Mouse (Mus musculus) urinary bladder, adult 18-20 months (tissue): ENCODE results near the gene Ankrd33b.
A peak's percentile ranks its signal among the peaks of the same experiment; 100 is the strongest.

ENCODE experiments used
- DNase-seq, 2 experiments: peaks; one replicate each; pipeline ENCODE4 v3.0.0; 2022; ENCODE audit warnings: low spot score in 2 of 2, mixed read lengths in 2 of 2

Ankrd33b gene

DNA sequence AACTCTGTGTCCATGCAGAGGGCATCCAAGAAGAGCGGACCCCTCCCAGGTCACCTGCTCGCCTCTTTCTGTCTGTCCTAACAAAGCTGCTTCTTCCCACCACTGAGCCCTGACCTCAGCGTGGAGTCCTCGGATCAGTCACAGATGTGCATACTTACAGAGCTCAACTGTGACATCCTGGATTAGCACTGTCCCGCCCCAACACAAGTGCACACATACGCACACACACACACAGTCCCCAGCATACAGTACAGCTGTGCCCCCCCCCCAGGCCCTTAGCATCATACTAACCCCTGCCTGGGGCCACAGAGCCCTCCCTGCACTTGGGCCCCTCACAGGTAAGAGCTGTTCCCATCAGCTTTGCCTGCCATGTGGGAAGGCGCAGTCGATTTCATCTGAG is 102.1 kb downstream of the Ankrd33b start:
- DNase-seq = no peak

DNA sequence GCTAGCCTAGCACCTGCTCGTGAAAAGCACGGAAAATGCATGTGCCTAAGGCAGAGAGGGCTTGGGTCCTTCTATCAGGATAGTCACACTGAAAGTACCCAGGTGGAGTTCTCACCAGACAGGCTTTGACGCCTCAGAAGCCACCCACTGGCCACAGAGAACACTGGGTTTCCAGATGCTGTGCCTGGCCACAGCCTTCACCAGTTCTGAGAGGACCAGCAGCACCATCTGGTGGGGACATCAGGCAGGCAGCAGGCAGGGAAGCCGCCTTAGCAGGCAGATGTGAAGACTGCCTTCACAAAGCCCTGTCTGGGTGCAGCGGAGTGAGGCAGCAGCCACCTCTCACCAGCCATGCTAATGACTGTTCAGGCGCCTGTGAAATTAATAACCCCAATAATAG is 102.7 kb downstream of the Ankrd33b start:
- DNase-seq = peak; percentile 56 to 62

DNA sequence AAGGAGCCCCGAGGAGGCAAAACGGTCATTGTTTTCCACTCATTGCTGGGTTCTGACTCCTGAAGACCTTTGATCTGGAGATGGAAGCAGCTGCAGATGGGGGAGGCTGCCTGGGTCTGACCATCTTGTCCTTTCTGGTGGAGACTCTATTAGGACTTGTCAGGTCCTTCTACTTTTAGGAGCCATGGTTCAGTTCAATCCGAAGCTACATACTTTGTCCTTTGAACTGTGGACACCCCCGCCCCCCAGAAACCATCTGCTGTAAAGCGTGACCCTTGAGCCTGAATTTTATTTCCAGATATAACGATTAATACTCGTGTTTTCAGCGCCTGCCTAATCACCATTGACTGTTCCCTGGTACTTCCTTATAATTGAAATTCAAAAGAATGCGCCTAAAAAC is 105.2 kb downstream of the Ankrd33b start:
- DNase-seq = no peak

DNA sequence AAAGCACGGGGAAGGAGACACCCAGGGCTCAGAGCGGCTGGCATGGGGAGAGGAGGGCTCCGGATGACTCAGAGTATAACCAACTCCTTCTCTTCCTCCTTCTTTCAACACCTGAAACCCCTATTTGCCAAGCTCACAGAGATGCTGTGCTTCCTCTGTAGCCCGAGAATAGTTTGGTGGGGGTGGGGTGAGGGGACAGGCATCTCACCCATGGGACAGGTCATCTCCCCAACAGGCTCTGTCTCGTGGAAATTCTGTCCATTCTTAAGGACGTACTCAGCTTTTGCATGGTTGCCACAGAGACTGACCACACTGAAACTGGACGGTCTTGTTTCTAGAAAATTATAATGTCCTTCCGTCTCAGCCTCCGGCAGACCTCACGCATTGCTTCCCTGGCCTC is 106.4 kb downstream of the Ankrd33b start:
- no peak for DNase-seq

DNA sequence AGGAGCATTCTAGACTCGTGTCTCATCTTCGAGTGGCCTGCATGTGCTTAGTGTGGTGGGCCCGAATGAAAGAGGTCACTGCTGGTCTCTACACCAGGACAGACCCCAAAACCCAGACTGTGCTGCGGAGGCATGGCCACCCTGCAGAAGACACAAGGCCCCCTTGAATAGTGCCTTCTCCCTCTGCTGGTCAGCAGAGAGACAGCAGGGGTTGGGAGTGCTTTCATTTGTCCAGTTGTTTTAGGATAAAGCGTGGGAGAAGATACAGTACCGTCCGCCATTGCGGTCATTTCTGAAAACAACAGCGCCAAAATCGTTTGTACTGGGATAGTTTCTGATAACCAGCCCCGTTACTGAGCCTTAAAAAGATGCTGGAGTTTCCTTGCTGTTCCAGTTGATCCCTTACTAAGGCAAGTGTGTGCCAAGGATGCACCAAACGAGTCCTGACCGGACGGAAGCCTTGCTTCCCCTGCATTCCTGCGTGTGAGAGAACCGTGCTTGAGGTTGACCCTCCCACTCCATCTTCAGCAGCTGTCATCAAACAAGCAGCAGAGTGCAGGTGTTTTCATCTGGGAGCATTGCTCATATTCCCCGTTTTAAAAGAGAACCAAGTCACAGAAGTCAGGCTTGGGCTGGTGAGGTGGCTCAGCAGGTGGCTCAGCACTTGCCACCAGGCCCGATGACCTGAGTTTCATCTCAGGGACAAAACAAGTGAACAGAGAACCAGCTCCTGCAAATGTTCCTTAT is 108.7 kb downstream of the Ankrd33b start:
- DNase-seq = no peak

DNA sequence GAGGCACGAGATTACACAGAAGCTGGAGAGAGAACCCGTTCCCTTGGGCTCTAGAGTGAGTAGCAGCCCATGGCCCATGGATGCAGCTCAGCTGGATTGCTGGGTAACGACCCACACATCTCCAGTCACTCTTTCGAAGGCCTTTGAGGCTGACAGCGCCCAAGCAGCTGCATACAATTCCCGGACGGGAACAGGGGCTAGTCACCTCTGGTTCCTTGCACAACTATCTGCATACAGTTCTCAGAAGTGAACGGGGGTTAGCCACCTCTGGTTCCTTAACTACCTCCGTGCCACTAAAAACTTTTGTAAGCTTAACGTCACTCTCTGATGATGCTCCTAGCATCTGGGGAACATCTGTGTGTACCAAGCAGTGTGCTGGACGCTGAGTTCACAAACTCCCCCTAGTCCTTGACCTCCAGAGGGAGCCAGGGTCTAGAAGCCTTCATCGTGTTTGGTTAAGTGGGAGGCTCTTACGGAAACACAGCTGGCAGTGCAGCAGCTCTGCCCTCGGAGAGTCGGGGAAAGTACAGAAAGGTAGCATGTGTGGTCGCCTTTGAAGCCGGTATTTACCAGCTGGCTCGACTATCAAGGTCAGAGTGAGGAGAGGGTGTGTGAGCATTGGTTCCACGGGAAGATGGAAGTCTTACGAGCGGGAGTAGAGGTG is 109.4 kb downstream of the Ankrd33b start:
- no peak for DNase-seq

DNA sequence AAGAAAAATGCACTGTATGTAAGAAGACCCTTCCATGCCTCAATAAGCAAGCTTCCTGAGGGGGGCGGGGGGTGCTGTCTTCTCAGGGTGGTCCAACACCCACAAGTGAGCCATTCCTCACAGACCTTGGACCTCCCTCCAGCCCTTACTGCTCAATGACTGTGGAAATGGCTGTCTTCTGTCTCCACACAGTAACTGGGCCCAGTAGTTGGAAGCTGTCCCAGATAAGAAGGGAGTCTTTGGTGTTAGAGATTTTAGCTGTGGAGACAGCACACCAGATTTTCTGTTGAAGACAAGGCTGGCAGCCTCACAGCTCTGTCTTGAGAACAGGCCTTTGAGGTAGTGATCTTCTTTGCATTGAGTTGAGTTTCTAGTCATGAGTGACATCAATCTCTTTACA is 110.2 kb downstream of the Ankrd33b start:
- no peak for DNase-seq

DNA sequence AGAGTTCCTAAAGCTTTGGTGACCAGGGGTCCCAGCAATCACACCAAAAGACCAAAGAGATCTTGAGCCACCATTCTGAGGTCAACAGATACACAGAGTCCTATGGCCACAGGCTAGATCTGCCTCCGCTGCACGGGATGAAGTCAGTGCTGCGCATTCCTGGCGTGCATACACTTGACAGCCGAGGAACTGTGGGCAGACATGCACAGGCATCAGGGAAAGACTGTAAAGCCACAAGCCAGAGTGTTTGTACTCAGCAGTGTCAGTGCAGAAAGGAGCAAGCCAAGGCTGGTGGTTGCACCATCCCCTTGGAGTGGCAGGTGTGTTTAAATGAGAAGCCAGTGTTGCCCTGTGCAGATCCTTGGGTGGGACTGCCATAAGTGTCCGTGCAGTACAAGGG is 111.8 kb downstream of the Ankrd33b start:
- DNase-seq = no peak

DNA sequence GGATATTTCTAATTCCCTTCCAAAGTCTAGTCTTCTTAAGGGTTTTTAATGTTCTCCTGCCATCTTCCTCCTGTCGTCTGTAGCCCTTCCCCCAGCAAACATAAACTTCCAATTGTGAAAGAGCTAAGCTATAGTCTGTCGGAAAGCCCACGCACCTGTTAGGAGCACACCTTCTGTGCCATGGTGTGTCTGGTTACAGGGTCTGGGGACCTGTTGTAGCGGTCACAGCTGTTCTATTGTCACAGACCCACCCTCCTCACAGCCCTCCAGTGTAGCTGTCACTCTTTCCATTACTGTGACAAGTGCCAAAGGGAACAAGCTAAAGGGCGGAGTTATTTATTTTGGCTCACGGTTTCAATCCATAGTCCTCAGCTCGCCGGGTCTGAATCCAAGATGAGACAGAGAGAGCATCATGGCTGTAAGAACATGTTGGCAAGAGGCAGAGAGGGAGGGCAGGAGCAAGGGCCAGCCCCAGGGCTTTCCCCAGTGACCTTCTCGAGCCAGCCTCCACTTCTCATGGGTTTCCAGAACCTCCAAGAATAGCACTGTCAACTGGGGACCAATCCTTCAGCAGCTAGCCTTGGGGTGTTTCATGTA is 112.5 kb downstream of the Ankrd33b start:
- DNase-seq = no peak

DNA sequence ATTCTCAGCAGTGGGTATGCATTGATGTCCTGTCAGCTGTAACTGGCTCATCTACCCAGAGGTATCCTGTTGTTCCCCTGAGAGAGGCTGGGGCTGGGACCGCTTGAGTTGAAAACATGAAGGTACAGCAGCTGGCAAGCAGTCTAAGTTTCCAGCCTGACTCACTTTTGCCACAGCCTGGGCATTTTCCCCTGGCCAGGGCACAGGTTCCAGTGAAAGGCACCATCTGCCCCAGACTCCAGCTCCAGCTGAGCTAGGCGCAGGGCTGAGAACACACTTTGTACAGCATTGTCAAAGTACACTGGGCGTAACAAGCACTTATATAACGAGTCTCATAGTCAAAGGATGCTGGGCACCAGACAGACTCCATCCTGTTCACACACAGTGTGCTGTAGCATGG is 113.6 kb downstream of the Ankrd33b start:
- DNase-seq = no peak

DNA sequence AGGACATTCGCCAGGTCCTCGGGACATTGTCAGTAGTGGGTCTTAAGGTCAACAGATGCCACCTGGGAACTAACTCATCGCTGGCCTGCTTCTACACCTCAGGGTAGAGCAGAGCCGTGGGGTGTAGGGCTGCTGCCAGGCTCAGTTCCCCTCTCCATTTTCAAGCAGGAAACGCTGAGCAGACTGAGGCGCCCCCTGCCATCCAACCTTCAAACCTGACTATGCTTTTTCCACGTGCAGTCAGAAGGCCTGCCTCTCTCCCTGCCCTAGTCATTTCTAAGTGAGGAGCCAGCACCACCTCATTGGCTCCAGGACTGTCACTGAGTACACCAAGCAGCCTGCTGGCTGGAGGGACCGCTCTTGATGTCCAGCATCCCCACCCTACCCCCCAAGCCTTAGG is 114.1 kb downstream of the Ankrd33b start:
- DNase-seq = no peak

DNA sequence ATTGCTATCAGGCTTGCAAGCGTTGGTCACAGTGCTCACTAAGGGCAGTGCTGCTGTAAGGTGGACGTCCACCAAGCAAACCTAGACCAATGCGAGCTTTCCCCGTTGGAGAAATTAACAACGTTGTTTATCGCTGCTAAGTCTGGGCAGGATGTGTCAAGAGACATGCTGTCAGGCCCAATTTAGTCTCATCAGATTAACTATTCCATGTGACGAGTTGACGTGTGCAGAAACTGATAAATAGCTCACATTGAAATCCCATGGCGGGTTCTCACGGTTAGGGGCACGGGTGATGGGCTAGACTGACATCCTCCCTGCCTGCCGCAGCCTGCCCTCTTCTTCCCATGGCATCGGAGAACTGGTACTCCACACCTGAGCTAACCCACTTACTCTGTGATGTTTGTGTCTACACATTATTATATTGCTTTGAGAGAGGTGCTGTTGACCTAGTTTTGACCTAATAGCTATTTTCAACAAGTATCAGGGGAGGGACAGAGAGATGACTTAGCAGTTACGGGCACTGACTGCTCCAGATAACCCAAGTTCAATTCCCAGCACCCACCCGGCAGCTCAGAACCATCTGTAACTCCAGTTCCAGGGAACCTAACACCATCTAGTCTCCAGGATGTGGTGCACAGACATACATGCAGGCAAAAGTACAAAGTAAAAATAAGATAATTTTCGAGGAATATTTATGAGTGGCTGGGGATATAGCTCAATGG is 114.8 kb downstream of the Ankrd33b start:
- no peak for DNase-seq

DNA sequence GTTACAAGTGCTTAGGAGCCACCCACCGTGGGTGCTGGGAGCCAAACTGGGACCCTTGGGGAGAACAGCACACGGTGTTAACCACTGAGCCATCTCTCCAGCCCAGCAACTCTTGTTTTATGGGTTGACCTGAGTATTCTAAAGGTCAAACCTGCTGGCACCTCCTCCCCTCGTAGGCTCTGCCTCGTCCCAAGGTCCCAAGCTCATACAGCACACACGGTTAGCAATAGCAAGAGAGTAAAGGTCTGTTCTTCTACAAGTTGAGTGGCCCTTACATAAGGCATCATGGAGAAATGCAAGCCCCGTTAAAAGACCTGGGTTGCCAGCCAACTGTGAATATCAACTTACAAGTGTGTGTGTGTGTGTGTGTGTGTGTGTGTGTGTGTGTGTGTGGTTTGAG is 116.3 kb downstream of the Ankrd33b start:
- no peak for DNase-seq

DNA sequence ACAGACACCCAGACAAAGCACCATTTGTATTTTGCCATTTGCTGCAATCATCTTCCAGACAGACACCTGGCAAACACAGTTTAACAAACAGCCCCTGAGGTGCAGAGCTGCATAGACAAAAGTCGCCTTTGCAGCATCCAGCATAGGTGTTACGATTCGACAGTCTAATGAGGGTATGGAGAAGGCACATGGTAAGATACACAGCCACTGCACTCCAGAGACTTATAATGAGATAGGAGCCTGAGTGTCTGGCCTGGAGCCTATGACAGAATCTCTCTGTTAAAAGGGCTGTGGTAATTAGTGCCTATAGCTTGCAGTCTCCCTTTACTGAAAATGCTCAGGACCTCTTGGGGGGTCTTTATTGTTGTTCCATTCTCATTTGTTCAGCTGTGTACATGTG is 116.8 kb downstream of the Ankrd33b start:
- no peak for DNase-seq

DNA sequence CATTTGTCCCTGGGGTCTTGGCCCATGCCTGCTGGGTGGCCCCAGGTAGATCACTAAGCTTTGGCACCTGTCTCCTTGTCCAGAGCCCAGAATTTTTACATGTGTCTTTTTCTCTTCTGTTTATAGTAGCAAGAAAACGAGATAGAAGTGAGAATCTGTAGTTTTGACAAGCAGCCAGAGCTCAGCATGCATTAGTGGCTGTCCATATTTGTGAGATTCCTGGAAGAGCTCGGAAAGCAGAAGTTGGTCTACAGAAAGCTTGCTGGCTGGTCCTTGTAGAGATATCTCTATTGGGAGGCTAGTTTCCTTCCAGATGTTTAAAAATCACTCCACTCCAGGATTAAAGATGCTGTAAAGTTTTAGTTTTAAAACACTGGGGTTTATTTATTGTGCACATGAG is 117.5 kb downstream of the Ankrd33b start:
- no peak for DNase-seq

DNA sequence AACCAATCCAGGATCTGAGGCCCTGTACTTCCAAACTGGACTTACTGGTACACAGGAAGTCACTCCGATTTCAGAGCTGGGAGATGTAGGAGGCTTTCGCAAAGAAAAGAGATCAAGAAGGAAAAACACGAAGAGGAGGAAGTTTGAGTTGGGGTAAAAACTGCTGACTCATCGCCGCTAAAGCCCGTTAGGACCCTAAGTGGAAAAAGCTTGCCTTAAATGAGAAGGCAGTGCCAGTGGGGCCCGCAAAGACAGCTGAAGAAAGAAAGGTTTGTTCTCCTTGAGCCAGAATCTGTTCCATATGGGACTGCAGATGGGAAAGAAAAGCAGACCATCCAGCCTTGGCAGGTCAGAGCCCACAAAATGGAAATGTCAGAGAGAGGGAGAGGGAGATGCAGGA is 118.6 kb downstream of the Ankrd33b start:
- DNase-seq = no peak

DNA sequence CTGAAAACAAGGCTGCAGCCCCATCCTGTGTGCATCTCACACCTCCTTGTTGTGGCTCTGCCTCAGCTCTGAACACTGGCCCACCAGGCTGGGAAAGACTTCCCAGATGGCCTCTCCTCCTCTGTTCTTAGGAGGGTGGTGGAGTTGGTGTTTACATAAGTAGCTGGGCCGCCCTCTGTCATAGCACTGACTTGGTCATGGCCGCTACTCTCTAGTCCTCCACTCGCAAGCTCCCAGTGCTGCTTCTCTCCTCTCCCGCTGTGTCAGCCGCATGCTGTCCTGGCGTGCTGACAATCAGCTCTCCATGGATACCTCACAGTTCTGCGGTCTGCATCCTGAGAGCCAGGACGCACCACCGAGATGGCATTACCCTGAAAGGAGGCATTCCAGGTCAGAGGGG is 120.5 kb downstream of the Ankrd33b start:
- no peak for DNase-seq

DNA sequence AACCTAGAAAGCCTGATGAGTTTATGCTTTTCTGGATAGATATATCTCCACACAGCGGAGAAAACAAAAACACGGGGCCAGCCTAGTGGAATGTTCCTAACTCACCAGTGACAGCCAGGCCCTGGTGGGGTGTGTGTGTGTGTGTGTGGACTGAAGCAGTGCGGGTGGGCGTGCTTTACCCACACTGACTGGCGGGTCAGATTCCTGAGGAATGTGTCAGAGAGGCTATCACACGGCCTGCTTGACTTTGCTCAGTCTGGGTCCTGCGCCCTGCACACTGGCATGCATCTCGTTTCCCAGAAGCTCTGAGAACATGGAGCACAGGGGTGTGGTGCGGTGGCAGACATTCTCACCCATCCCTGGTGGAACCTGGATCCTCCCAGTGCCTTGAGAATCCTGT is 121.6 kb downstream of the Ankrd33b start:
- DNase-seq = no peak

DNA sequence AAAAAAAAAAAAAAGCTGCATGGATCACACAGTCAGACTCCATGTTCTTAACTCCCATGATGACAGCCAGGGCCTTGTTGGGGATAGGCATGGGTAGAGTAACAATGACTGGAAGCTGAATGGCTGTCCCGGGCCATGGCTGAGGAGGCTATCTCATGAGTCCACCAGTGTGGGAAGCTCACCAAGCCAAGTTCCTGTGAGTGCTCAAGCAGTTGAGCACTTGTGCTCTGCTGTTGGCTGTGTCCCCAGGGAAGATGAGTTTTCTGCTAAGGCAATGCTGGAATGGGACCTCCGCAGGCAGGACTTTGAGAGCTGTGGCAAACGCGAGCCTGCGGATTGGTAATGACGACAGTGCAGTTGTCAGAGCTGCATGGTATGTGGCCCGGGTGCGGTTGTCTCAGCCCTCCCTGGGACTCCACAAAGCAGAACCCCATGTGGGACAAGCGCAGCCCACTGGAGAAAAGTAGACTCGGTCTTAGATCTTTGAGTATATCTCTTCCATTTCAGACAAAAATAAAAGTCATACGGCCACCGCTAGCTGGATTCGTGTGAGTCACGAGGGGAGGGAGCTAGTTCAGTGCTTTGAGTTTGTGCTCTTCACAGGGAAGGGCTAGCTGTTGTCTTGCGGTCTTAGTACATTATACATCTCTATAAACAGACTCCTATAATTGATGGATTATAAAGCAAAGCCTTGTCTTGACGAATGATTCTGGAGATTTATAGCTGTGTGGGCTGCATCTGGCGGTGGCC is 122.7 kb downstream of the Ankrd33b start:
- no peak for DNase-seq

DNA sequence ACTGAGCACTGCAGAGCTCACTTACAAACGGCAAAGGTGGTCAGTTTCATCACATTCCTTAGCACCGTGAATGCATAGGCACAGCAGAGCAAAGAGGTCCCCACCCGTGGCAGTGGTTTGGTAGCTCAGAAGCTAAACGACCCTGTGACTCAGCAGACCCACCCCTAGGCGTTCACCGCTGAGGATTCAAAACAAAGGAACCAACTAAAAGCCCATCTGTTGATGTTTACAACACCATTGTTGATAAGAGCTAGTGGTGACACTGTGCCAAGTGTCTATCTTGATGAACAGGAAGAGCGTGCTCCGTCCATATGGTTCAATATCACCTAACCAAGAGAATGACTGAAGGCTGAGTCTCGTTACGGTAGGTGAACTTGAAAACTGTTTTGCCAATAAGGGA is 124.3 kb downstream of the Ankrd33b start:
- no peak for DNase-seq
